Mouse (Mus musculus) retina, postnatal 7 days (tissue): ENCODE measurements at regions not wholly inside any gene's neighbourhood (a gene's known extent, or its start where the extent isn't known, plus 50 kb on each side); places are given as distances from the start of the nearest gene placed in this dataset.

ENCODE experiments used
- DNase-seq: peaks from one replicate; pipeline ENCODE4 v3.0.0-alpha.2; 2012; ENCODE audit warnings: low read depth, low spot score

- peak; percentile 3 for DNase-seq
These were observed 185.4 kb upstream of the Mageb4 start for GRCm38 (mm10) chrX:86490309-86490708.
